Mouse (Mus musculus): ENCODE measurements around the gene Cdkl4.

- TF ChIP-seq POLR2A (IDR thresholded peaks at IDR 0.05; ENCODE audit: borderline replicate concordance, extremely low read depth, low read depth, low read length) (no peak), CTCF (IDR thresholded peaks at IDR 0.05; ENCODE audit: insufficient read depth, low read length) (no peak)
These were observed 41.9 kb upstream of the Cdkl4 start for GRCm38 (mm10) chr17:80619556-80619955.
